Mouse (Mus musculus): Measurements from ENCODE around the gene Nemp1.
"Not testable (repeated sequence)": the region's sequence is repeated elsewhere in the genome, so short reads cannot be mapped to it uniquely, and the experiment has no call there.

Nemp1 gene

GRCm38 (mm10) chr10:127645791-127646190, 20.9 kb upstream of the Nemp1 start:
- DNase-seq, result no peak

DNA sequence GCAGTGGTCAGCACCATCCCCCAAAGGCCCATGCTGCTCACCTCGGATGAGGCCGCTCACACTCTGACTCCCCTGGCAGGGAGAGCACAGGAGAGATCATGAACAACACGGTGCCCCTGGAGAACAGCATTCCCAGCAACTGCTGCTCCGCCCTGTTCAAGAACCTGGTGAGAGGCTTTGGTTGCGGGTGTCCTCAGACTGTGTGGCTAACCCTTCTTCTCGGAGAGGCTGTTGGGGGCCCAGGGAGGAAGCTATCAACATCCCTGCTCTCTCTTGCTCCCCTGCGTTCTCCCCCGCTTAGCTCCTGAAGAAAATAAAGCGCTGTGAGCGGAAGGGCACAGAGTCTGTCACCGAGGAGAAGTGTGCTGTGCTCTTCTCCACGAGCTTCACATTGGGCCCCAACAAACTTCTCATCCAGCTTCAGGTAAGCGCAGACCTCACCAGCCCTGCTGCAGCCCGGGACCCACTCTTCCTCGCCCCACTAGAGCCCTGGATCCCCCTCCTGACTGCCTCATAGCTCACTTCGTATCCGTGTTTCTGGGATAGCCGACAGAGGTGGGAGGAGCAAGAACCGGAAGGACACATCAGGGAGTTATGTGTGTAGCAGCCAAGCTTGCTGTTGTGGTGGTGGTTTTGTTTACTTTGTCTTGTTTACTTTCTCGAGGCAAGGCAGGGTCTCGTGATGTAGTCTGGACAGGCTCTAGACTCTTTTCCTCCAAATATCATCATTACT, 13.6 kb upstream of the Nemp1 start:
- no peak for DNase-seq

DNA sequence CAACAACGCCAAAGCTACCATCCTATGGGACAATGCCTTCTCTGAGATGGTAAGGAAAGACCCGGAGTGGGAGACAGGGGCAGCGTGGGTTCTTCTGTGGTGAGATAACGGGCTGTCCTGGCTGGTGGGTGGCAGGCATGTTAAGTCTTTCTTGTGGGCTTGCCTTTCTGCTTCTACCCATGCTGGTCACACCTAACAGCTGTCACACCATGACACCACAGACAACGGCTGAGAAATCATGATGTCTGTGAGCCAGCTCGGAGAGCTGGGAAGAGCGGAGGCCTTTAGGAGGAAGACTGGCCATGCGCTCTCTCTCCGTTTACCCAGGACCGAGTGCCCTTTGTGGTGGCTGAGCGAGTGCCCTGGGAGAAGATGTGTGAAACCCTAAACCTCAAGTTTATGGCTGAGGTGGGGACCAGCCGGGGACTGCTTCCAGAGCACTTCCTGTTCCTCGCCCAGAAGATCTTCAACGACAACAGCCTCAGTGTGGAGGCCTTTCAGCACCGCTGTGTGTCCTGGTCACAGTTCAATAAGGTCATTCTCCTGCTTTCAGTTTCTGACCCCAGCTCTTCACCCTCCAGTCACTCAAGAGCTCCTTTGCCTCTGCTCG, 11.6 kb upstream of the Nemp1 start:
- no peak for DNase-seq

- DNase-seq, result not testable (repeated sequence)
Observed at GRCm38 (mm10) chr10:127657617-127658016, 9.1 kb upstream of the Nemp1 start.

- no peak for DNase-seq
Observed at GRCm38 (mm10) chr10:127658076-127658475, 8.6 kb upstream of the Nemp1 start.

DNA sequence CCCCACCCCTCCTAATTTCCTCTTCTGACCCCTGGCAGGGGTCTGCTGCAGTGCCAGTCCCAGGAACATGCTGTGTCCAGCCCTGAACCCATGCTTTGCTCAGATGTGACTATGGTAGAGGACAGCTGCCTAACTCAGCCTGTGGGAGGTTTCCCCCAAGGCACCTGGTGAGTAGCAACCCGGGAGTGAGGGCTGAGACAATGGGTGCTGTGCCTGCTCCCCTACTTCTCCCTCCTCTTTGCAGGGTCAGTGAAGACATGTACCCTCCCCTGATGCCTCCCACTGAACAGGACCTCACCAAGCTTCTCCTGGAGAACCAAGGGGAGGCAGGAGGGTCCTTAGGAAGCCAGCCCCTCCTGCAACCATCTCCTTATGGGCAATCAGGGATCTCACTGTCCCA, 7.2 kb upstream of the Nemp1 start:
- no peak for DNase-seq

DNA sequence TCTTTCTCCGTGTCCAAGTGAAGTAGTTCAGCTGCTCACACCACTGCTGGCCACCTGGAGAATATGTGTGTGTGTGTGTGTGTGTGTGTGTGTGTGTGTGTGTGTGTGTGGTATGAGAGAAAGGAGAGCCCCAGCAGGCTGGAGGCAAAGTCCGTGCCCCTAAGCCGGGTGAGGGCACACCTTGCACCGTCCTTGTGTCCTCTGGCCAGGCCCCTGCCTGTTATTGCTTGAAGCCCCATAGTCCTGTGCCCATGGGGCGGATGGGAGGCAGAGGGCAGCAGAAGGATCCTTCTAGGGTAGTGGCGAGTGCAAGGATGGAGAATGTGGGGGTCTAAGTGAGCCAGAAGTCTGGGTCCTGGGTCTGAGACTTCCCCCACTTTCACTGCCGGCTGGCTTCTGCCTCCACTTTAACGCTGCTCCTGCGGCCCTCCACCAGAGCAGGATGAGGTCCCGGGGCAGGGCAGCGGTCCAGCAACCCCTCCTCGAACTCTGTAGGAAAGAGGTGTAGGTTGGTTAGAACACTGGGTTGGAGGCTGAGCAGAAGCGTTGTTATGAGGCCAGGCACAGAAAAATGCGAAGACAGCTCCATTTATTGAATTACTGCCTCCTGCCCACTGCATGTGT, 5.3 kb upstream of the Nemp1 start:
- DNase-seq, result no peak

DNA sequence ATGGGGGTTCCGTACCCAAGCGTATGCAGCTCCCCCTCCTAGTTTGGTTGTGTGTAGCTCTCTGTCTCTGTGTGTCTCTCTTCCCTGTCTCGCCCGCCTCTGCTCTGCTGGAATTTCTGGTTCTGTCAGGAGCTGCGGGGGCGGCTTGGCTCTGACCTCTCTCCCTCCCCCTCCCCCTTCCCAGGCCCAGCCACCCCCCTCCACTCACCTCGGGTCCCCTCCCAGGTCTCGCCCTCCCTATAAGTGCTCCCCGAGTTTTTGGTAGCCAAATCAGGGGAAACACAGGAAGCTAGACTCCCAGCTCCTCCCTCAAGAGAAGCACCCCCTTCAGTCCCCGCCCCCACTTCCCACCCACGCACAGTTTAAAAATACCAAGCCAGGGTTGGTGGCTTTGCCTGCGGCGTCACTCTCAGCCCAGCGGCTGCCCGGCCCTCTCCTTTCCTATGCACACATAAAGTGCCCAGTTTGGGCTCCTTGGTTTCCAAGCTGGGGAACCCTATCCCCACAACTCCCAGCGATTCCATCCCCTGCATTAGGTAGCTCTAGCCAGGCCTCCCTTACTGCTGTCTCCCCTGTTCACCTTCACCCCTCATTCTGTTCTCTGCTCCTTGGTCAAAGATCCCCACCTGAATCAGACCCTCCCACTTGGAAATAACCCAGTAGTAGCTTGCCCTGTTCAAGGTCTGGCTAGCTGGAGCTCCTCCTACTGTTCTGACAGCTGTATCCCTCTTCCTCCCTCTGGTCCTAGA, 4.6 kb upstream of the Nemp1 start:
- peak; percentile 65 for DNase-seq

DNA sequence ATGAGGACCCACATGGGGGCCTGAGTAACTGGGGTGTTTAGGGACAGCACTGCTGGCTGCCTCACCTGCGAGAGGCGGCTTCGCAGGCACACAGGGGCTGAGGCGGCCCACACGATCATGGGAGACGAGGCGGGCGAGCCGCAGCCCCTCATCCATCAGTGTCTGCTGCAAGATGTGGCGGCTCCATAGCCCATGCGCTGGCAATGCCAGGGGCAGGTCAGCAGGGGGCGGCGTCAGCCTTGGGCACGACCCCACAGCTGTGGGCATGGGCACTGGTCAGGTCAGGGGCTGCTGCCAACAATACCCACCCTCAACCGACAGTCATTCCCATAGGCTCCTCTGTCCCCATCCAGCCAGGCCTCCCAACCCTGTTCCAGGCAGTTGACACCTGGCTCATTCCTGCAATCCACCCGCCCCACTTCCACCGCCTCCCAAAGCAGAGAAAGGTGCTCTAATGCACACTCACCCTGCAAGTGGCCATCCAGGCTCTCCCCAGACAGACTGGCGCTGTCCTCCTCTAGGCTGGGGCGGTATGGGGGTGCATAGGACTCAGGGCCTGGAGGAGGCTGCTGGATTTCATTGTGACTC, 3.9 kb upstream of the Nemp1 start:
- DNase-seq, result peak; percentile 40

GRCm38 (mm10) chr10:127663590-127663989, 3.1 kb upstream of the Nemp1 start:
- no peak for DNase-seq

DNA sequence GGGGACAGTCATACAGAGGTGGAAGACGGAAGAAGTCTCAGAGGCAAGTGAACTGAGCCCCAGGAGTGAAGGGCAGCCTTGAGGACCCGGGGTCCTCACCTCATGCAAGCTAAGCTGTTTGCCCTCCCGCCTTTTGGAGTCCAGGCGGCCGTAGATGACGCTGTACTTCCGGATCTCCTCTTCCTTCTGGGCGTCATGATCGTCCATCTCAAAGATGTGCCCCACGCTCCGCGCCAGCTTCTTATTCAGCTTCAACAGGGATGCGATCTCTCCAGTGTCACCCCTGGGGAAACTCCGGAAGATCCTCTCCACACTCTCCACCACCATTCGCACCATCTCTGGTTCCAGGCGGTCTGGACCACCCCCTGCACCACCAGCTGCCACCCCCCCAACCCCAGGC, 2.5 kb upstream of the Nemp1 start:
- no peak for DNase-seq

- DNase-seq, result no peak
Observed at GRCm38 (mm10) chr10:127664891-127665290, 1.8 kb upstream of the Nemp1 start.

DNA sequence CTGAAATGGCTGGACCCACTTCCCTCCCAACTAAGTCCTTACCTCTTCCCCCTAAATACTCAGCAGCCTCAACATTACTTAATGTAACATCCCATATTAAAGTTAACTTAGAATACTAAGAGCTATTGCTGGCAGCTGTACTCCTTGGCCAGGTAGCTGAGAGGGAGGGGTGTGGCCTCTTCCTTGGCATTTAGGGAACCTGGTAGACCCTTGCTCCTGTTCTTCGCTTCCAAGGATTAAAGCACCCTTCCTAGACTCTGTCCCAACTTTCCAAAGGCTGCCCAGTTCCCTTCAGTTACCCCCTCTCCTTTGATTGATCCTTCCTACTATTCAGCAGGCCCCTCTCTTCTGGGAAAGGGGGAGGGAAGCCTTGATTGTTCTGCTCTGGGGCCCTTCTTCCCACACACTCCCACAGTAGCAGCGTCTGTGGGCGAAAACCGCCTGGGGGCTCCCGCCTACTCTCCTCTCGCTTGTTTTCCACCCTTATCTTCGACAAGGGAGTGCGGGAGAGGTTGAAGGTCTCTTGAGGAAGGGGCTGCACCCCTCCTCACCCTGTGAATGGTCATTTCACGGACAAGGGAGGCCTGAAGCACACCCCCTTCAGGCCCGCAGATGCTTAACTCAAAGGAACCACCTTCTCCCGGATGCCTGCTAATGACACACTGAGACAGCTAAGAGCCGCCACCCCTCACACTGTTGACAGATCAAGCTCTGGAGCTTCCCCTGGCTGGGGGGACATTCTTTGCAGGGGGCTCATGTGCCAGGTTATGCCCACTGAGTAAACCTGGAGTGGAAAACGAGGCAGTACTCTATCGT, 1.1 kb upstream of the Nemp1 start:
- peak; percentile 26 for DNase-seq

DNA sequence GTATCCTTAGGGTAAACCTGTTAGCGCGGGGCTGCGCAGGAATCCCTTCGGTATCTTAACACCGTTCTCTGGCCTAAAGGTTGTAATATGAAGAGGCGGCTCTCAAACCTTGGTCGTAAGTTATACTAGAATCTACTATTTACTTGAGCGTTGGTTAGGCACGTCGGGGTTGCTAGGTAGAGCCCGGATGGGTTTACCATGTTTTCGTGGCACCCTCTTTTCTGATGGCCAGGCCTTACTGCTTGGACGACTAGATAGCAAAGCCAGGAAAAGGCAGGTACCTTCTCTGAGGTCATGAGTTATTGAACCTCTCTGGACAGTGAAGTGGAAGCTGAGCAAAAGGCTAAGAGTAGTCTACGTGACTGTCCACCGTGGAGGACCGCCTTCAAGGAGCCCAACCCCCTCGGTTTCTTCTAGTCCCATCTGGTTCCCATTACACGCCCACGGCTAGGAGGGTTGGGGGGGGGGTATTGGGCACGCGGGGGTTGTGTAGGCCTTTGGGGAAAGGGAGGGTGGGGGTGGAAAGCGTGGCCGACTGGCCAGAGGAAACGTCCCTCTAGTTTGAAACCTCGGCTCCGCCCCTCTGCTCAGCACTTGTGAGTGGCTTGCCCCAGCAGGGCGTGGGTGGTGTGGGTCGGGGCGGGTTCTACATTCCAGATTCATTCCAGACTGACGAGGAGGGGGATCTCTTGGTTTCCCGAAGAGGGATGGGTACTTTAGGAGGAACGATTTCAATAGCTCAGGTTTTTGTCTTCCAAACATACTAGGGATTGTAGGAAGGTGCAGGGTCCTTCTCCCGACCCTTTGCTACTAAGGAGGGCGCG, 780 bp downstream of the Nemp1 start:
- peak; percentile 62 for DNase-seq

- DNase-seq, result peak; percentile 78
Observed at GRCm38 (mm10) chr10:127668093-127669050, 1.7 kb downstream of the Nemp1 start, which contains the start of gene Nab2. Nab2 (minus strand) TSS chr10:127668568.

DNA sequence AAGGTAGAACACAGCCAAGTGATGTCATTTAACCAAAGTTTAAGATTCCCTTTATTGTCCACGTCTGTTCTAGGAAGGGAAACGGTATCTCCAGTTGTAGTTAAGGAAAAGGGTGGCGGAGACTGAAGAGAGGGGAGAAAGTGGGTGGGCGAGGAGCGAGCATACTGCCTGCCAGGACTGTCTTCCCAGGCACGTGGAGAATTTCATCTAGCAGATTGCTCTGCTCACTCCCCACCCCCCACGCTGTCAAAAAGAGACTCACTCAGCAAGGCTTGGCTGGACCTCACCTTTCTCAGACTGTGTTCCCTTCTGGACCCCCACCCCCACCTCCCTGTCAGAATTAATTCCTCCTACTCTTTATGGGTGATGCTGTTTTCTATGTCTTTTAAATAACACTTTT, 2.5 kb downstream of the Nemp1 start:
- DNase-seq, result peak; percentile 51

- DNase-seq, result no peak
Observed at GRCm38 (mm10) chr10:127670185-127670584, 3.5 kb downstream of the Nemp1 start.

GRCm38 (mm10) chr10:127671276-127671675, 4.6 kb downstream of the Nemp1 start:
- DNase-seq, result no peak

GRCm38 (mm10) chr10:127674046-127674655, 7.5 kb downstream of the Nemp1 start:
- DNase-seq, result no peak

All from right cerebral cortex, postnatal 25 days (tissue).